Mouse (Mus musculus) T-helper 17 cell (primary cell): ENCODE measurements at regions not wholly inside any gene's neighbourhood (a gene's known extent, or its start where the extent isn't known, plus 50 kb on each side); places are given as distances from the start of the nearest gene placed in this dataset.

Experiments
- in situ Hi-C, 2 experiments: fragments of 300-600 bp; cut with MboI, MseI; formaldehyde crosslinking; loops; 1 replicate in 1 of 2; 2 replicates in 1 of 2; pipeline ENCODE4 v1.15.1; 2025; ENCODE audit warnings: high pct_unique_total_duplicates in 2 of 2

DNA sequence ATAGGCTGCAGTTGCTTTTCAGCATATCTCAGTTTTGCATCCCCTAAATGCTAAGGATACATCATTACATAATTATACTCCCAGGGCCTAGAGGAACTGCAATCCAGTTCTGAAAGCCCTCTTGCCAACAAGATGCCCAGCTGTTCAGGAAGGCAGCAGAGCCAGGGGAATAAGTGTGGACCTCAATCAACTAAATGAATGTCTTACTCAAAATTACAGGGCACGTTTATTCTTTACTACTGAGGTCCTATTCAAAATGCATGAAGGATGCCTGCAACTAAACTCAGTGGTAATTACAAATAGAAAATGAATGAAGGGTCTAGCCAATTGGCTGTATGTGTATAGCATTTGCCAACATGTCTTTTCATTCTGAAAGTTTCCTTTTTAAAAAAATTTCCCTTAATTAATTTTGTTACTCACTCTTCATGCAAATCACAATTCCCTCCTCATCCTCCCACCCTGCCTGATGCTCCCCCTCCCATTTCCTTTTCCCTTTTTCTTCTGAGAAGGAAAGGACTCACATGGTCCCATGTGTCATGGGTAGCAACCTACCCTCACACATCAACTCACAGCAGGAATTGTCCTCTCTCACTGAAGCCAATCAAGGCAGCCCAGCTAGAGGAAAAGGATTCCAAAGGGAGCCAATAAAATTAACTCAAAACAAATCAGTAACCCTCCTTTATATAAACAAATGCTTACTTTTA lies 86.9 kb upstream of the Ins1 start:
- in situ Hi-C loops = loop anchor here in 1 of 2 experiments (10.0 kb wide), 1 partner anchor 302 kb away; no protein-coding TSS in a partner anchor

DNA sequence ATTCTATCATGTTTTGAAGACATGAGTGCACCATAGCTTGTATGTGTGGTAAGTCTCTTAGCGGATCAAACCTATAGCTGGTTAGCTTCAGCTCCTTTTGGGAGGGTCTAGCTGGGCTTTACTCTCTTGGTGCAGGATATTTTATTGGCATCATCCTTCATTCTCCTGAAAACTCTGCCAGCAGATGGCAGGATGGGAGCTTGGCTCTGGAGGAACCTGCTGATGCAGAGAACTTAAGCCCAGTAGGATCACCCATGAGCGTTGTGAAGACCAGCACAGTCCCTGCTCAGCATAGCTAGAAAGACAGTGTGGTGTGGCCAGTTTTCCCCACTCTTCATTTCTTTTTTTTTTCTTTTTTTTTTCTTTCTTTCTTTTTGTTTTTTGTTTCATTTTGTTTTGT lies 70.3 kb upstream of the Ins1 start:
- in situ Hi-C loops = no loop called here

DNA sequence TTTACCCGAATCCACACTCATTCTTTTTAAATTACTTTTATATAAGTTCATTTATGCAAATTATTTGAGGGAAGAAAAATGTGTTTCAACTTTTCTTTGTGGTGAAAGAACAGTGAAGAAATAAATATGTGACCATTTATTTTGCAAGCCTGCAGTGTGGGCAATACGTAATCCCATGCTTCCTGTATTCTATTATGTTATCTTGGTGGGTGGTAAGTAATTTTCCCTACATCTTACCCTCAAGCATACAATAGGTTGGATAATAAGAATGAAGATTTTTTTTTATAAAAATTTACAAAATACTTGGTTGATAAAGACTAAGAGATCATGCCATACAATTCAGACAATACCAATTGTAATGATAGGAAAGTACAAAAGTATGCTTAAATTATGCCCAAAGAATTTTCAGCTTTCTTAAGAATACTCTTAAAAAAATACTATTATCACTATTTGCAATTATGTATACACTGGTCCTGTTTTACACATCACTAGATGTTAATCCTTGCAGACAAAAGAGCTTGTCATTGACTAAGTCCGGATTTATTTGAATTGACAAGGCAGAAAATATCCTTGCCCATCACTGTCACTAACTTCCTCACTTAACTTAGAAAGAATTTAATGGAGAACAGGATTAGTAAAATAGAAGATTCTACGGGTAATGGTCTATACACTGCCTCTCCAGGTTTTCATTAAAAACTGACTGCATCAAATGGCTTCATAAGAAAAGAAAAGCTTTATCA lies 64.4 kb upstream of the Ins1 start:
- in situ Hi-C loops = no loop called here

DNA sequence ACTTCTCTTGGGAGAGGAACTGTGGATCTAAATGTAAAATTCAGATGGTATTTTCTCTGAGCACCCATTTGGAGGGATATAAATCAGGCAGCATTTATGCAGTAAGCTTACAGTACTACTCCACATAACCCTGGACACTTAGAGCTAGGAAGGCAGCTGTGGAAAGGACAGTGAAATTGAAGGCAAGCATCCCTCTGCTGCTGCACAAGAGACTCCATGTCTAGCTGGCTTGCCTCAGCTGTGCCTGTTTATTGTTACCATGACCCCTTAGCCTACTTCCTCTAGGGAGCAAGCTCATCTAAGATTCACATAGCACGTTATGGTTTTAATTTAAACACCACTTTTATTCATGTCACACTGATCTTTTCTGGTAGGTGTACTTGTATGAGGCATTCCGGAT lies 56.4 kb upstream of the Ins1 start:
- in situ Hi-C loops = no loop called here
